Mouse (Mus musculus) testis, adult 2 months (tissue): ENCODE measurements around the gene Txndc8.

Experiments used
- CTCF ChIP-seq: fragments of 200-500 bp; IDR thresholded peaks from 2 replicates; pipeline ENCODE4 v1.5.1; 2012; ENCODE audit warnings: low read depth, mild to moderate bottlenecking, inconsistent platforms, low read length, moderate library complexity; ENCODE audit not compliant: control insufficient read depth, insufficient read depth, insufficient replicate concordance
- POLR2A ChIP-seq: fragments of 200-500 bp; IDR thresholded peaks from 2 replicates; pipeline ENCODE4 v1.6.1; 2012; ENCODE audit warnings: low read depth, mild to moderate bottlenecking, inconsistent platforms, low read length, moderate library complexity; ENCODE audit not compliant: control insufficient read depth

DNA sequence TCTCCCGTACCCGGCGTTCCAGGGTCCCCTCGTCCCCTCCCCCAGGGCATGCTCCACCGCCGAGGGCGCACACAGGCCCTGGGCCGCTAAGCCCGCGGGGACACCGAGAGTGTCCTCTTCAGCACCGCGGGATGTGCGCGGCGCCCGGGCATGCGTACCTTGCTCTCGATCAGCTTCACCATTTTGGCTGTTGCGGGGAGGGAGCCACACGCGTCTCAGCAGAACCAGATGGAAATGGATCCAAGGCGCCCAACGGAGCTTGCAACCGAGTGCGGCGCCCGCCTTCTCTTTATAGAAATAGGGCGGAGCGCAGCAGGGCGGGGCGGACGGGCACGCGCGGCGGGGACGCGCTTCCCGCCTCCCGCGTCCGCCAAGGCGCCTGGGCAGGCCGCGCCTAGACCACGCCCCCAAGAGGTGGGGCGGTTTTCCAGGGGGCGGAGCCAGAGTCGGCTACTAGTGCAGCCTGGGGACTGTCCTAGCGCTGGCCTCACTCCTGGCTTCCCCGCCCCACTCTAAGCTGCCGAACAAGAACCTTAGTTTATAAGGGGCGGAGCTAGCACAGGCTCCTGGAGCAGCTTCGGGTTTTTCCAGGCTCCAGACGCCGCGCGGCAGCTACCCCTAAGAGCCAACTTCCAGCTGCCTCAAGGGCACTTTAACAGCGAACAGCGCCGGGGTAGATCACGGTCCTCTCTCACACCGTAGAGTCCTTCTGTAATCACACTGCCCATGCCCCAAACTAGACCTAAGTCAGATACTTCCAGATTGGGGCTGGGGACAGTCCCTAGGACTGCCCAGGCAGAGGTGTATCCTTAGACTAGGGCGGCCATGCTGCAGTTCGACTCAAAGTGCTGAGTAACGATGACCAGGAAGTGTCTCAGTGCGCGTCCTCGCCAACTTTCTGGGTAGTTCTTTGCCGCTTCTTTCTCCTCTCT is 52.6 kb downstream of the Txndc8 start, which contains the start of gene Txn1:
- TF ChIP-seq POLR2A (peak; percentile 69), CTCF (no peak)
